Mouse (Mus musculus) fat pad, adult 2 months (tissue): ENCODE measurements around the gene Pigq.

Source experiments
- DNase-seq: peaks from one replicate; pipeline ENCODE4 v3.0.0-alpha.2; 2011; ENCODE audit warnings: low read depth, low spot score; ENCODE audit errors: extremely low read depth

Gene Pigq

GRCm38 (mm10) chr17:25958771-25959494 is 14.2 kb upstream of the Pigq start:
- no peak for DNase-seq

GRCm38 (mm10) chr17:25957586-25958051 is 12.9 kb upstream of the Pigq start:
- no peak for DNase-seq

GRCm38 (mm10) chr17:25956631-25957030 is 11.9 kb upstream of the Pigq start:
- DNase-seq, result no peak

- no peak for DNase-seq
Observed at GRCm38 (mm10) chr17:25956201-25956600, 11.5 kb upstream of the Pigq start.

- DNase-seq, result no peak
Observed at GRCm38 (mm10) chr17:25955736-25956135, 11.0 kb upstream of the Pigq start.

GRCm38 (mm10) chr17:25954671-25955070 is 9.9 kb upstream of the Pigq start:
- DNase-seq, result no peak

GRCm38 (mm10) chr17:25953161-25953560 is 8.4 kb upstream of the Pigq start:
- DNase-seq, result no peak

- DNase-seq, result no peak
Observed at GRCm38 (mm10) chr17:25951803-25952623, 7.3 kb upstream of the Pigq start, which contains the start of gene A930017K11Rik. Gene A930017K11Rik (minus strand): TSS chr17:25952565.

- DNase-seq, result no peak
Observed at GRCm38 (mm10) chr17:25951225-25951802, 6.6 kb upstream of the Pigq start.

GRCm38 (mm10) chr17:25950706-25951105 is 6.0 kb upstream of the Pigq start:
- DNase-seq, result no peak

- no peak for DNase-seq
Observed at GRCm38 (mm10) chr17:25949981-25950380, 5.2 kb upstream of the Pigq start.

GRCm38 (mm10) chr17:25948051-25948450 is 3.3 kb upstream of the Pigq start:
- no peak for DNase-seq

- DNase-seq, result no peak
Observed at GRCm38 (mm10) chr17:25947576-25947975, 2.8 kb upstream of the Pigq start.

- DNase-seq, result no peak
Observed at GRCm38 (mm10) chr17:25946891-25947290, 2.2 kb upstream of the Pigq start.

GRCm38 (mm10) chr17:25946349-25946748 is 1.6 kb upstream of the Pigq start:
- no peak for DNase-seq

- DNase-seq, result no peak
Observed at GRCm38 (mm10) chr17:25945517-25946155, 900 bp upstream of the Pigq start.

- no peak for DNase-seq
Observed at GRCm38 (mm10) chr17:25943769-25944168, 967 bp downstream of the Pigq start.

GRCm38 (mm10) chr17:25943221-25943620 is 1.5 kb downstream of the Pigq start:
- DNase-seq, result no peak

- no peak for DNase-seq
Observed at GRCm38 (mm10) chr17:25942597-25943151, 2.1 kb downstream of the Pigq start.

GRCm38 (mm10) chr17:25941511-25942241 is 3.1 kb downstream of the Pigq start:
- no peak for DNase-seq
